Mouse (Mus musculus): Measurements from ENCODE around the gene Rbp2. TPM values are rescaled to one million over a fixed set of nuclear protein-coding genes. Genes with fewer than 3 reads are reported as not detected.

Rbp2 gene
- polyA plus RNA-seq, 1 experiment from 2014 or later: not detected

DNA sequence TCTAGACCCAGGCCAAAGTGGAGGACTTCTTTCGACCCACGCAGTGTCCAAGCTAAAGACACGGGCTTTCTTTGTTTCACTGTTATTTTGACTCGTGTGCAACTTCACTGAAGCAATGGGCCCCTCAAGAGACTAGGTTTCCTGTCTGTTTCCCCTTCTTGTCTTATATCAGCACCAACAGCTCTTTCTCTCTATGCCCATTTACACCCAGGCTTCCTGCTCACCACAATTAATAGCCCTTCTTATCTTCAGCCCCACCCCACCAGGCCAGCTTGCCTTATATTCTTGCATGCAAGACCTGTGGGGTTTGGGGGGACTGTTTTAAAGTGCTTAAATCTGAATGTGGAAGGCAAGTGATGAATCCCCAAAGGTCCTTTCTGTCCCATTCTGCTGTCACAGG is 3.6 kb downstream of the Rbp2 start:
- in situ Hi-C loops (cut with MboI; ENCODE audit: low pct_unique_long_range_greater_than_20kb): no loop called here
- no peak for TF ChIP-seq CTCF (IDR thresholded peaks at IDR 0.05)
- H3K27me3 ChIP-seq: no peaks in the 10 kb centered on the region
- ChIA-PET POLR2A (no interaction called here), CTCF (interaction anchor here (0.8 kb wide), 1 partner anchor 10 kb away, joined by 3 read pairs; no protein-coding TSS in a partner anchor)
- DNase-seq (ENCODE audit: low read depth, low spot score): no peak
- ATAC-seq: no peak

DNA sequence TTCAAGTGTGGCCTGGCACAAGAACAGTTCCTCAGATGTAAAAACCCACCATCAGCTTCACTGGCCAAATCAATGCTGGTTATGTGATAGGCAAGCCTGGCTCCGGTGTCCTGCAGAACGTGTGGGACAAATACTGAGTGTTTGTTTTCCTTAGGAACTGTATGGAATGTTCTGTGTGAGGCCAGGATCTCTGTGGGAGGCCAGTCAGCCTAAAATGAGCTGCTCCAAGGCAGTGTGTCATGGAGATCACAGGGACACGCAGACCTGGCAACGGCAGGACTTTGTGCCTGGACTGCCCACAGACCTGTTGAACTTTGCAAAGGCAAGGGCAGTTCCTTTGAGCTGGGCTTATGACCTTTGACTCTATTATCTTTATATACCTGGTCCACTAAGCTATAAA is 4.2 kb downstream of the Rbp2 start:
- no peak for TF ChIP-seq CTCF (IDR thresholded peaks at IDR 0.05)
- no peaks in the 10 kb centered on the region for H3K27me3 ChIP-seq
- ATAC-seq (no peak), DNase-seq (ENCODE audit: low read depth, low spot score) (no peak)
- POLR2A ChIA-PET: no interaction called here
- CTCF ChIA-PET: interaction anchor here (0.8 kb wide), 1 partner anchor 11 kb away, joined by 3 read pairs; no protein-coding TSS in a partner anchor
- in situ Hi-C loops (cut with MboI; ENCODE audit: low pct_unique_long_range_greater_than_20kb): no loop called here

DNA sequence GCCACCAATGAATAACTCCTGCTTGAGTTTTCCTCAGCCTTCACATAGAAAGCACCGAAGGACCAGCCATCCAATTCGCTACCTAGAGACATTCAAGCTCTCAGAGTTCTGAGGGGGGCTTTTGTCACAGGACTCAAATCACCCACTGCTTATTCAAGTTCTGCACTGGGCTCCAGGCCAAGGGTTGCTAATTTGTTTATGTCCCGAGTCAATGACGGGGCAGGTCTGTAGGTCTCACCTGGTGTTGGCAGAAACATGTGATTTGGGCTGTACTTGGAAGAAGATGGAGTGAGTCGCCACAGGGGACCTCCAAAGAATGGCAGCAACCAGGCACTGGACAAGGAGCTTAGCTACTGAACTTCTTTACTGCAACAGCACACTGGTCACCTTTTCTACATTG is 5.2 kb downstream of the Rbp2 start:
- no peak for TF ChIP-seq CTCF (IDR thresholded peaks at IDR 0.05)
- in situ Hi-C loops (cut with MboI; ENCODE audit: low pct_unique_long_range_greater_than_20kb): no loop called here
- ATAC-seq (no peak), DNase-seq (ENCODE audit: low read depth, low spot score) (no peak)
- ChIA-PET POLR2A (interaction anchor here (0.6 kb wide), 1 partner anchor 14 kb away, joined by 3 read pairs; no protein-coding TSS in a partner anchor), CTCF (no interaction called here)
- no peaks in the 10 kb centered on the region for H3K27me3 ChIP-seq

GRCm38 (mm10) chr9:98492212-98492611 is 6.3 kb downstream of the Rbp2 start:
- DNase-seq (ENCODE audit: low read depth, low spot score) (no peak), ATAC-seq (no peak)
- CTCF ChIA-PET: no interaction called here
- no peak for TF ChIP-seq CTCF (IDR thresholded peaks at IDR 0.05)
- POLR2A ChIA-PET: interaction anchor here (0.6 kb wide), 1 partner anchor 18 kb away, joined by 4 read pairs; no protein-coding TSS in a partner anchor
- in situ Hi-C loops (cut with MboI; ENCODE audit: low pct_unique_long_range_greater_than_20kb): no loop called here
- H3K27me3 ChIP-seq: no peaks in the 10 kb centered on the region

DNA sequence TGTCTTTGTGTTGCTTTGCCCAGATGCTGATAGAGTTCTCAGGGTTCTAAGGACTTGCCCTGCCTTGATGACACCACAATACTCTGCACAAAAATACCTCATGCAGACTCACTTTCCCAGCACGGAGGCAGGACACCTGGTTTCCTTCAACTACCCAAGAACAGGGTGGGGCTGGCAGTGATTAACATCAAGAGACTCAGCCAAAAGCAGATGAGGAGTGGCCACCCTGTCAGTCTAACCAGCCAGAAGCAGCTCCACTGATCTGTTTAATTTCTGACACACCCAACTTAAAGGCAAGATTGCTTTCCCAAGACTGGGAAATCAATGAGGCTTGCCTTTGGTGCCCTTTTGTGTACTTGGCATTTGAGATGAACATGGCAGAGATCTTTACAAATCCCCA is 6.9 kb downstream of the Rbp2 start:
- DNase-seq (ENCODE audit: low read depth, low spot score): no peak
- ChIA-PET POLR2A (interaction anchor here (0.6 kb wide), 1 partner anchor 196 kb away, joined by 4 read pairs; no protein-coding TSS in a partner anchor), CTCF (no interaction called here)
- ATAC-seq: no peak
- in situ Hi-C loops (cut with MboI; ENCODE audit: low pct_unique_long_range_greater_than_20kb): no loop called here
- TF ChIP-seq CTCF (IDR thresholded peaks at IDR 0.05): no peak
- H3K27me3 ChIP-seq: no peaks in the 10 kb centered on the region

- CTCF ChIA-PET: no interaction called here
- ATAC-seq: no peak
- no peak for TF ChIP-seq CTCF (IDR thresholded peaks at IDR 0.05)
- in situ Hi-C loops (cut with MboI; ENCODE audit: low pct_unique_long_range_greater_than_20kb): no loop called here
- no peaks in the 10 kb centered on the region for H3K27me3 ChIP-seq
- POLR2A ChIA-PET: no interaction called here
- no peak for DNase-seq (ENCODE audit: low read depth, low spot score)
Observed at GRCm38 (mm10) chr9:98497157-98497556, 11.2 kb downstream of the Rbp2 start.

DNA sequence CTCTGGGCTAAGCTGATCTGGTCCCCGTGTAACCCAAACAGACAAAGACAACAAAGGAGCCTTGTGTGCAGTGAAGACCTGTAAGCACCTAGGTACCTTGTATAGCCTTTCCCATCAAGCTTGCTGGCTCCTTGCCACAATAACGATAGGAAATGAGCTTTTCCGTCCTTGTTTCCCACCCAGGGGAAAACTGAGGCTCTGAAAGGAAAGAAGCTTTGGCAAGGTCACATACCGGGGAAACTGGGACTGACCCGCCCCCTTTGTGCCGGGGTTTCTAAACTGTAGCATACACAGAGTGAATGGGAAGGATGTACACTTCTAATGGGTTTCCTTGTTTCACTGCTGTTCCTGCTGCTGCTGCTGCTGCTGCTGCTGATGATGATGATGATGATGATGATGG is 12.1 kb downstream of the Rbp2 start:
- in situ Hi-C loops (cut with MboI; ENCODE audit: low pct_unique_long_range_greater_than_20kb): no loop called here
- POLR2A ChIA-PET: no interaction called here
- TF ChIP-seq CTCF (IDR thresholded peaks at IDR 0.05): no peak
- CTCF ChIA-PET: no interaction called here
- H3K27me3 ChIP-seq: no peaks in the 10 kb centered on the region
- ATAC-seq (no peak), DNase-seq (ENCODE audit: low read depth, low spot score) (no peak)

DNA sequence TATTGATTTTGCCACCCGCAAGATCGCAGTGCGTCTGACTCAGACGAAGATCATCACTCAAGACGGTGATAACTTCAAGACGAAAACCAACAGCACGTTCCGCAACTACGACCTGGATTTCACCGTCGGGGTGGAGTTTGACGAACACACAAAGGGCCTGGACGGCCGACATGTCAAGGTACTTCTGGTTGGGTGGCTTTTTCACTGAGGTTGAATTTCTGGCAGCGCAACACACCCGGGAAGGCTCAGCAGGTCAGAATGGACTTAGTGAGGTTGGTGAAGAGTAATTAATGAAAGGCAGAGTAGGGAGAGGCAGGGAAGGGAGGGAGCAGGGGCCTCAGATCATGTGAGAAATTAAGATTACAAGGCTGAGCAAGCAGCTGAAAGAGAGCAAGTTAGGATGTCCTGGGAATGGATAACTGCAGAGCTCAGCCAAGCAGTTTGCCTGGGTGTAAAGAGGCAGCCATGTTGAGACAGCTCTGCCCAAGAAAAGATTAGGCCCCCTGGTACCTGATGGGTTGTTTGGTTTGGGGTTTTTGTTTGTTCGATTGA is 12.9 kb downstream of the Rbp2 start:
- no peaks in the 10 kb centered on the region for H3K27me3 ChIP-seq
- DNase-seq (ENCODE audit: low read depth, low spot score): no peak
- ATAC-seq: no peak
- POLR2A ChIA-PET: no interaction called here
- in situ Hi-C loops (cut with MboI; ENCODE audit: low pct_unique_long_range_greater_than_20kb): no loop called here
- TF ChIP-seq CTCF (IDR thresholded peaks at IDR 0.05): no peak
- CTCF ChIA-PET: no interaction called here

GRCm38 (mm10) chr9:98499601-98500000 is 13.7 kb downstream of the Rbp2 start:
- in situ Hi-C loops (cut with MboI; ENCODE audit: low pct_unique_long_range_greater_than_20kb): no loop called here
- TF ChIP-seq CTCF (IDR thresholded peaks at IDR 0.05): no peak
- CTCF ChIA-PET: no interaction called here
- peak; percentile 25 for DNase-seq (ENCODE audit: low read depth, low spot score)
- ATAC-seq: no peak
- no peaks in the 10 kb centered on the region for H3K27me3 ChIP-seq
- POLR2A ChIA-PET: interaction anchor here (0.5 kb wide), 1 partner anchor 205 kb away, joined by 3 read pairs; no protein-coding TSS in a partner anchor

- ChIA-PET CTCF (no interaction called here), POLR2A (no interaction called here)
- DNase-seq (ENCODE audit: low read depth, low spot score): no peak
- no peak for ATAC-seq
- in situ Hi-C loops (cut with MboI; ENCODE audit: low pct_unique_long_range_greater_than_20kb): no loop called here
- no peaks in the 10 kb centered on the region for H3K27me3 ChIP-seq
- no peak for TF ChIP-seq CTCF (IDR thresholded peaks at IDR 0.05)
Observed at GRCm38 (mm10) chr9:98507480-98507879, 21.6 kb downstream of the Rbp2 start.

DNA sequence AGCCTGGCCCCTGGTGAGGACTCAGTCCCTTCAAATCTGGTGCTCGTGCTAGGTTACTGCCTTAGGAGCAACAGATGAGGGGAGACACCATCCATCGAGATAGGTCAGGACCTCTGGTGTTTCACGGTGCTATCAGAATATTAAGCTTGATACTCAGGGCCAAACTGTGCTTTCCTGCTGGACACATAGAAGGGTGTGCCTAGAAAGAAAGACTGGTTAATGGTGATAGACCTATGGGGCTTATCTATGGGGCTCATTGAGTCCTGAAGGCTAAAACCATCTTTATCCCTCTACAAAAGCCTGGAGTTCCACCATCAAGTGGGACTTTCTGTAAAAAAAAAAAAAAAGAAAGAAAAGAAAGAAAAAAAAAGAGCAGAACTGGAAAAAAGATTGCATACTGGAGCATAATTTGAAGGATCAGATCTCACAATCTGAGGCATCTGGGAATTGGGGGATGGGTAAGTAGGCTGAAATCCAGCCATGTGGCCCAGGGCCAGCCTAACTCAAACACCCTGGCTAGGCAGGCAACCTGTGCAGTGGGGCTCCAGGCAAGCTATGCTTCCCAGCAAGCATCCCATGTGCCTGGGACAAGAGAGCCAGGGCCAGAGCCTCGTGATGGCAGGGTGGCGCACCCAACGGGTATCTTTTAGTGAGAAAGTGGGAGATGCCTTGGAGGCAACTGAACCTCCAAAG is 24.6 kb downstream of the Rbp2 start:
- no peak for DNase-seq (ENCODE audit: low read depth, low spot score)
- POLR2A ChIA-PET: no interaction called here
- CTCF ChIA-PET: no interaction called here
- in situ Hi-C loops (cut with MboI; ENCODE audit: low pct_unique_long_range_greater_than_20kb): no loop called here
- no peak for ATAC-seq
- no peaks in the 10 kb centered on the region for H3K27me3 ChIP-seq
- TF ChIP-seq CTCF (IDR thresholded peaks at IDR 0.05): no peak
